Mouse (Mus musculus): ENCODE measurements at regions not wholly inside any gene's neighbourhood (a gene's known extent, or its start where the extent isn't known, plus 50 kb on each side); places are given as distances from the start of the nearest gene placed in this dataset. TPM values are rescaled to one million over a fixed set of nuclear protein-coding genes. Genes with fewer than 3 reads are reported as not detected.
A peak's percentile ranks its signal among the peaks of the same experiment; 100 is the strongest.

GRCm38 (mm10) chr11:32895400-32895799 is 71.0 kb upstream of the Smim23 start:
- no peak for ATAC-seq (ENCODE audit: insufficient read depth)
- 0 out of 2 replicates have a peak, but pooled peaks have one; percentile 24 for TF ChIP-seq CTCF (IDR thresholded peaks at IDR 0.05; ENCODE audit: low read depth)
- no peaks in the 10 kb centered on the region for H3K27me3 ChIP-seq (ENCODE audit: insufficient read depth, low read length)

DNA sequence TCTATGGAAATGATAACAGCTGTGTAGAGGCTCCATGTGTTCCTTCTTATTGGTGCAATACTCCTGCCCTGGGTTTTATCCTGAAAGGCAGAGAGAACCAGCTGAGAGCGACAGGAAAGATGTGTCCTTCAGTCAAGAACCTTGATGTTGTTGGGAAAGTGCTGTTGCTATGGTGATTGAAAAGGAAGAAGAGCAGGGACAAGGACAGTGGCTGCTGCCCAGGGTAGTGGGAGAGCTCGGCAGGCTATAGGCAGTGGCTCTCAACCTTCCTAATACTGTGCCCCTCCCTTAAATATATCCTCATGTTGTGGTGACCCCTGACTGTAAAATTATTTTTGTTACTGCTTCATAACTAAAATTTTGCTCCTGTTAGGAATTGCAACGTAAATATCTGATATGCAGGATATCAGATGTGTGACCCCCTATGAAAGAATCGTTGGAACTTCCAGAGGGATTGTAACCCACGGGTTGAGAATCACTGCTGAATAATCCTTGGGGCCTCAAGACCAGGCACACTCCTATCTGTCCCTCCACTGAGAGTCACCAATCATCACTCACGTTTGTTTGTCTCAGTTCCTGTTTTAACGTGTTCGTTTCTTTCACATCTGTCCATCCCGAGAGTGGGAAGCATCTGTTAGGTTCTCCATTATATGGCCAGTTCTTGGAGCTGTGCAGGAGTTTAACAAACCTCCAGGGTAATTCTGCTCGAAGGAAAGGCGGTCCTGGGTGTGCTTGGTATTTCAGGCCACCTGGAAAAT is 68.9 kb upstream of the Smim23 start:
- Histone ChIP-seq H3K4me1 (ENCODE audit: insufficient read depth) (no peaks in the 10 kb centered on the region), H3K36me3 (ENCODE audit: insufficient read depth) (no peaks in the 10 kb centered on the region), H3K27ac (ENCODE audit: low read depth) (no peak overlapping the region), H3K4me3 (ENCODE audit: low read depth, low read length) (no peak overlapping the region), H3K4me2 (no peak overlapping the region), H3K9me3 (ENCODE audit: low read depth, low read length) (no peaks in the 10 kb centered on the region), H3K27me3 (ENCODE audit: insufficient read depth, low read length) (no peaks in the 10 kb centered on the region), H3K9ac (no peak overlapping the region)
- no peak for DNase-seq
- no peak for ATAC-seq (ENCODE audit: insufficient read depth)
- no peak for TF ChIP-seq CTCF (IDR thresholded peaks at IDR 0.05; ENCODE audit: low read depth)
- WGBS: 43% methylated on average over 11 of the region's 11 CpGs

More at GRCm38 (mm10) chr11:32895400-32895799, 71.0 kb upstream of the Smim23 start:
- H3K4me3 ChIP-seq (ENCODE audit: low read depth, low read length): no peak overlapping the region
- no peaks in the 10 kb centered on the region for H3K9me3 ChIP-seq (ENCODE audit: low read depth, low read length)
- 70% methylated on average over 3 of the region's 3 CpGs for WGBS
- H3K9ac ChIP-seq: no peak overlapping the region
- DNase-seq: no peak
- no peaks in the 10 kb centered on the region for H3K36me3 ChIP-seq (ENCODE audit: insufficient read depth)
- no peak overlapping the region for H3K4me2 ChIP-seq
- no peaks in the 10 kb centered on the region for H3K4me1 ChIP-seq (ENCODE audit: insufficient read depth)
- no peak overlapping the region for H3K27ac ChIP-seq (ENCODE audit: low read depth)

- Histone ChIP-seq H3K4me3 (ENCODE audit: low read depth, low read length) (no peak overlapping the region), H3K27me3 (ENCODE audit: insufficient read depth, low read length) (no peaks in the 10 kb centered on the region), H3K9me3 (ENCODE audit: low read depth, low read length) (no peaks in the 10 kb centered on the region), H3K36me3 (ENCODE audit: insufficient read depth) (no peaks in the 10 kb centered on the region), H3K4me2 (no peak overlapping the region), H3K4me1 (ENCODE audit: insufficient read depth) (no peaks in the 10 kb centered on the region), H3K27ac (ENCODE audit: low read depth) (no peak overlapping the region), H3K9ac (no peak overlapping the region)
- ATAC-seq (ENCODE audit: insufficient read depth): no peak
- WGBS: 88% methylated on average over 5 of the region's 5 CpGs
- TF ChIP-seq CTCF (IDR thresholded peaks at IDR 0.05; ENCODE audit: low read depth): no peak
- no peak for DNase-seq
Measured at GRCm38 (mm10) chr11:32892496-32892895, 68.1 kb upstream of the Smim23 start.

DNA sequence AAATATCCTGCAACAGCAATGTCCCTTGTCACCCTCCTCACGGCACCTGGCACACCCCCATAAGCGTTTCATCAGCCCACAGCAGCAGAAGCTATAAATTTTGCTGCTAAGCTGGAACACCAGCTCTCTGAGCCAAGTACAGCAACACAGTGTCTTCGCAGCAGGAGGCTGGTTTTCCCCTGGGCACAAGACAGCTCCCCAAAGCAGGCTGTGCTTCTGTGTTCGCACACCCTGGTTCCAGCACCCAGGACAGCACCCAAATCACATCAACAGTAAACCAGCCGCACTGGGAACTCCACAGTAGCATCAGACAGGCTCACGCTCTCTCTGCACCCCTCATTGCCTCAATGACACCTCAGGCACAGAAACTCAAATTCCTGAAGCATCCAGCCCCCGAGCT is 64.8 kb upstream of the Smim23 start:
- H3K4me3 ChIP-seq (ENCODE audit: low read depth, low read length): no peak overlapping the region
- no peak overlapping the region for H3K4me2 ChIP-seq
- H3K27me3 ChIP-seq (ENCODE audit: insufficient read depth, low read length): no peaks in the 10 kb centered on the region
- WGBS: 20% methylated on average over 7 of the region's 7 CpGs
- peak; percentile 75 for DNase-seq
- no peaks in the 10 kb centered on the region for H3K4me1 ChIP-seq (ENCODE audit: insufficient read depth)
- TF ChIP-seq CTCF (IDR thresholded peaks at IDR 0.05; ENCODE audit: low read depth): no peak
- no peaks in the 10 kb centered on the region for H3K9me3 ChIP-seq (ENCODE audit: low read depth, low read length)
- no peaks in the 10 kb centered on the region for H3K36me3 ChIP-seq (ENCODE audit: insufficient read depth)
- ATAC-seq (ENCODE audit: insufficient read depth): no peak
- no peak overlapping the region for H3K27ac ChIP-seq (ENCODE audit: low read depth)
- H3K9ac ChIP-seq: no peak overlapping the region

DNA sequence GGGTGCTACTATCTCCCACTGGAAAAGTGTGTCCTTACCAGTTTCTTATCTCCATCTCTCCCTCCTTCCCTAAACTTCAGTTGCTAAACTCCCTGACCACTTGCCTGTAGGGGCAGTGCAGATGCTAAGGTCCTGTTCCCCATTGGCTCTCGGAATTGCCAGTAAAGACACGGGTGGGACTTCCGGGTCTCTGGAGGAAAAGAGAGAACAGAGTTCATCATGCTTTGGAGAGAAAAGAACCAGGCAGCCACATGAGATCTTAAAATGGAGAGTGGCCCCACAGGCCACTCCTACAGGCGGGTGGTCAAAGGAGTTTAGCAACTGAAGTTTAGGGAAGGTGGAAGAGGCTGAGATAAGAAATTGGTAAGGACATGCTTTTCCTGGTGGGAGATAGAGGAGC is 60.3 kb upstream of the Smim23 start:
- ATAC-seq (ENCODE audit: insufficient read depth) (no peak), DNase-seq (no peak)
- 63% methylated on average over 4 of the region's 4 CpGs for WGBS
- no peaks in the 10 kb centered on the region for H3K9me3 ChIP-seq (ENCODE audit: low read depth, low read length)
- H3K4me3 ChIP-seq (ENCODE audit: low read depth, low read length): no peak overlapping the region
- no peaks in the 10 kb centered on the region for H3K27me3 ChIP-seq (ENCODE audit: insufficient read depth, low read length)
- H3K9ac ChIP-seq: no peak overlapping the region
- H3K27ac ChIP-seq (ENCODE audit: low read depth): no peak overlapping the region
- H3K36me3 ChIP-seq (ENCODE audit: insufficient read depth): no peaks in the 10 kb centered on the region
- no peak overlapping the region for H3K4me2 ChIP-seq
- TF ChIP-seq CTCF (IDR thresholded peaks at IDR 0.05; ENCODE audit: low read depth): no peak
- no peaks in the 10 kb centered on the region for H3K4me1 ChIP-seq (ENCODE audit: insufficient read depth)

- Histone ChIP-seq H3K36me3 (ENCODE audit: insufficient read depth) (no peaks in the 10 kb centered on the region), H3K9ac (no peak overlapping the region), H3K4me1 (ENCODE audit: insufficient read depth) (no peaks in the 10 kb centered on the region), H3K27ac (ENCODE audit: low read depth) (no peak overlapping the region), H3K9me3 (ENCODE audit: low read depth, low read length) (no peaks in the 10 kb centered on the region), H3K4me3 (ENCODE audit: low read depth, low read length) (no peak overlapping the region), H3K27me3 (ENCODE audit: insufficient read depth, low read length) (no peaks in the 10 kb centered on the region), H3K4me2 (no peak overlapping the region)
- no peak for ATAC-seq (ENCODE audit: insufficient read depth)
- 43% methylated on average over 9 of the region's 10 CpGs for WGBS
- no peak for DNase-seq
- TF ChIP-seq CTCF (IDR thresholded peaks at IDR 0.05; ENCODE audit: low read depth): no peak
Measured at GRCm38 (mm10) chr11:32883062-32883852, 58.9 kb upstream of the Smim23 start.

GRCm38 (mm10) chr11:32878967-32879366 is 54.6 kb upstream of the Smim23 start:
- Histone ChIP-seq H3K4me3 (ENCODE audit: low read depth, low read length) (no peak overlapping the region), H3K9ac (no peak overlapping the region), H3K36me3 (ENCODE audit: insufficient read depth) (no peaks in the 10 kb centered on the region), H3K27me3 (ENCODE audit: insufficient read depth, low read length) (no peaks in the 10 kb centered on the region), H3K4me1 (ENCODE audit: insufficient read depth) (no peaks in the 10 kb centered on the region), H3K27ac (ENCODE audit: low read depth) (no peak overlapping the region), H3K9me3 (ENCODE audit: low read depth, low read length) (no peaks in the 10 kb centered on the region), H3K4me2 (no peak overlapping the region)
- DNase-seq: no peak
- 0 out of 2 replicates have a peak, but pooled peaks have one; percentile 17 for TF ChIP-seq CTCF (IDR thresholded peaks at IDR 0.05; ENCODE audit: low read depth)
- no peak for ATAC-seq (ENCODE audit: insufficient read depth)
- WGBS: 96% methylated on average over 3 of the region's 3 CpGs

Small RNA genes lying in the stretch of these regions (microRNA-seq; reads per million reads assigned to microRNA genes)
- gene Gm26052 (ENCODE audit: borderline number of aligned reads): not detected
